Mouse (Mus musculus): ENCODE measurements around the gene Chd9. TPM values are rescaled to one million over a fixed set of nuclear protein-coding genes. Genes with fewer than 3 reads are reported as not detected.
A peak's percentile ranks its signal among the peaks of the same experiment; 100 is the strongest.

Gene Chd9
- polyA plus RNA-seq, 1 experiment from 2014 or later: 10.8 TPM

DNA sequence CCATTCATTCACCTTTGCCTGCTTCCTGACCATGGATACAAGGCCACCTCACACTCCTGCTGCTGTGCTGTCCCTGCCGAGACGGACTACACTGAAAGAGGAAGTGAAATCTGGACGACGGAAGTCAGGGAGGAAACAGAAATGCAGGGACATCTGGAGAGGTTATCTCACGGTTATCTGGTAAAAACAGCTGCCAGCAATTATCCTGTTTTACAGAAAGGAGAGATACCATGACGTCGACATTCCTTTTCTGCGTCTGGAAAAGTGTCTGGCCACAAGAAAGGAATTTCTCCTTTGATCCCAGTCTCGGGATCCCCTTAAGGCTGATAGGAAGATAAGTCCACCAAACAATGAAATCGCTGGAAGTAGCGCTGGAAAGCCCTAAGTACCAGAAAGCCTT is 5.7 kb upstream of the Chd9 start:
- no peak overlapping the region for H3K4me2 ChIP-seq
- ATAC-seq (ENCODE audit: low read depth) (no peak), DNase-seq (no peak)
- no peaks in the 10 kb centered on the region for H3K36me3 ChIP-seq
- H3K4me3 ChIP-seq (replicated peaks): no peak overlapping the region
- no peaks in the 10 kb centered on the region for H3K27me3 ChIP-seq
- H3K9me3 ChIP-seq (replicated peaks): no peaks in the 10 kb centered on the region
- 8% methylated on average over 11 of the region's 11 CpGs for WGBS (ENCODE audit: insufficient replicate concordance)
- H3K4me1 ChIP-seq (replicated peaks): peaks cover 3% of the 10 kb centered on the region; the same call in 1 of the 2 replicates
- H3K9ac ChIP-seq: no peak overlapping the region
- no peak overlapping the region for H3K27ac ChIP-seq

DNA sequence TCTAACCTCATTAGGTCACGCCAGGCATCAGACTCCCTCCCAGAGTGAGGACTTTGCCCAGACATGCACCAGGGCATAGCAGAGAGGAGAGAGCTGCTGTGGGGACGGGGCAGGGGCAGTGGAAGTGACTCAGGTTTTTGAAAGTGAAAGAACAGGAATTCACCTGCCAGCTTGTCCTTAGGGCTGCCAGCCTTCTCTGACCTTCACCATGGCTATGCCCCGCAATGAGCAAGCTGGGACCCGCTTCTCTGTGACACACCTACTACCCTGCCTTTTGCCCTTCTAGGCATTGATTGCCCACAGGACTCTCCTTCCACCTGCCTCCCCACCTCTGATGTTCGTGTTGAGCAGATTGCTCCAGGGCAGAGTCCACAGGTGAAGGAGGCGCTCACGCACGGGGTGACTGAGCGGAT is 2.7 kb upstream of the Chd9 start:
- Histone ChIP-seq H3K9ac (no peak overlapping the region), H3K4me3 (replicated peaks) (no peak overlapping the region), H3K4me2 (peak overlapping the region; percentile 21), H3K9me3 (replicated peaks) (no peaks in the 10 kb centered on the region), H3K27me3 (no peaks in the 10 kb centered on the region), H3K36me3 (no peaks in the 10 kb centered on the region), H3K27ac (no peak overlapping the region), H3K4me1 (replicated peaks) (peaks cover 23% of the 10 kb centered on the region)
- WGBS (ENCODE audit: insufficient replicate concordance): 64% methylated on average over 9 of the region's 9 CpGs
- ATAC-seq (ENCODE audit: low read depth) (no peak), DNase-seq (no peak)

DNA sequence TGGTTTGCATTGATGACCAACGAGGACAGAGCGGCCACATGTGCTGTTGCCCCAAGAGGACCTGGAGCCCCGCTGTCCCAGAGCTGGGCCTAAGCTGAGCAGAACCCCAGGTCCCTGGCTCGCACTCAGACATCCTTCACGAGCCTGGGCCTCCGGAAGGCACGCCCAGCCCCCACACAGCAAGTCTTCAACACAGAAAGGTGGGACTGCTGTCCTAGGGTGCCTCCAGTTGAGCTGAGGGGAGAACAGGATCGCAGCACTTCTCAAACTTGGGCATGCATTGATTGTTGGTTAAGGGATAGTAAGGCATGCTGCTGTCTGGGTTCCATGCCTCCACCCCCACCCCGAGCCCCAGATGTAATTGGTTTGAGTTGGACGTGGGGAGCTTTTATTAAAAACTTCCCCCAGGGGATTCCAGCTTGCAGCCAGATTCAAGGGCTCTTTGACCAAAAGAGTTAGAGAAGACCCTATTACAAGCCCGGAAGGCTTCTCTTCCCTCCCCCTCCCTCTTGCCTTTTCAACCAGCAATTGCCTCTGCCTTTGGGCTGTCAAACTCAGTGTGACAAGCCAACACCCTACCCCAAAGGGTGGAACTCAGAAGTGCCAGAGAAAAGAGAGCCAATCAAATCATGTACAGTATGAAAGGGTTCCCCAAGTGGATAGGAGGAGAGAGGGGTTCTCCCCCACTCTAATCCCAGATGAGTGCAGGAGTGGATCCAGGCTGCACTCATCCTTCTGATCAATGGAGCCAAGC is 1.0 kb downstream of the Chd9 start:
- no peaks in the 10 kb centered on the region for H3K36me3 ChIP-seq
- no peaks in the 10 kb centered on the region for H3K9me3 ChIP-seq (replicated peaks)
- peak overlapping the region; percentile 66 for H3K9ac ChIP-seq
- H3K27ac ChIP-seq: no peak overlapping the region
- peak overlapping the region; percentile 77 for H3K4me2 ChIP-seq
- H3K4me1 ChIP-seq (replicated peaks): peaks cover 27% of the 10 kb centered on the region
- DNase-seq (no peak), ATAC-seq (ENCODE audit: low read depth) (peak; percentile 59)
- H3K27me3 ChIP-seq: no peaks in the 10 kb centered on the region
- WGBS (ENCODE audit: insufficient replicate concordance): 10% methylated on average over 11 of the region's 11 CpGs
- peak overlapping the region; percentile 53 for H3K4me3 ChIP-seq (replicated peaks)

DNA sequence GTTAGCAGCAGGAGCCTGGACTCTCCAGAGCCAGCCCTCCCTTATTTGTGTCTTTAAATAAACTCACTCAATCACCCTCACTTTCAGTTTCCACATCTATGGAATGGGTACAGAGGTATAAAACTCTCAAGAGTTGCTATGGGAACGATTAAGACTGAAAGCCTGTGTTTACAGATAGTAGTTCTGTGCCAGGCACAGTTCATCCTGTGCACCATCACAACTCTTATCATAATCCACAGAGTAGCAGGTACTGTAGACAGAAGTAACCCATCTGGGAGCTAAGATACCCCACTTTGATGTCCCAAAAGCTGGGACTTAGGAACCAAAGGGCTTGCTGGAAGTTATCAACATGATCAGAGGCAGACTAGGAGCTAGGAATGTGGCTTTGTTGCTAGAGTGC is 1.7 kb downstream of the Chd9 start:
- Histone ChIP-seq H3K27ac (no peak overlapping the region), H3K4me2 (peak overlapping the region; percentile 77), H3K36me3 (no peaks in the 10 kb centered on the region), H3K9me3 (replicated peaks) (no peaks in the 10 kb centered on the region), H3K4me1 (replicated peaks) (peaks cover 28% of the 10 kb centered on the region), H3K9ac (no peak overlapping the region), H3K4me3 (replicated peaks) (no peak overlapping the region), H3K27me3 (no peaks in the 10 kb centered on the region)
- ATAC-seq (ENCODE audit: low read depth): peak; percentile 40
- DNase-seq: no peak
- 41% methylated on average over 1 of the region's 1 CpGs for WGBS (ENCODE audit: insufficient replicate concordance)

DNA sequence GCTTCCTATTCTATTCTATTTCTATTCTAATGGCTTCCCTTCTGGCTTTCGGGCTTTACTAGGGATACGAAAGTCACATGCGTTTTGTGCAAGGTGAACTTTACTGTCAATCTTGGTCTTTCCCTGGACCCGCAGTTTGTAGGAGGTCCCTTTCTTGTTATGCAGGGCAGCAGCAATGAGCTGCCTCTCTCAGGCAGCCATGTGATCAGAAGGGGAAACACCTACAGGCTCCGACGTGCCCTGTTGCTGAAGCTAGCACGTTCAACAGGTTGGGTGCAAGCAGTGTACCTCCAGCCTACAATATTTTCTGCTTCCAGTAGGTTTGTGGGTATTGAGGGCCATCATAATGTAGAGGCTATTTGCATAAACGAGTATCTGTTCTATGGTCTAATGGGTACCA is 2.8 kb downstream of the Chd9 start:
- no peaks in the 10 kb centered on the region for H3K9me3 ChIP-seq (replicated peaks)
- WGBS (ENCODE audit: insufficient replicate concordance): 59% methylated on average over 8 of the region's 8 CpGs
- no peaks in the 10 kb centered on the region for H3K27me3 ChIP-seq
- no peaks in the 10 kb centered on the region for H3K36me3 ChIP-seq
- peaks cover 28% of the 10 kb centered on the region for H3K4me1 ChIP-seq (replicated peaks)
- no peak overlapping the region for H3K4me3 ChIP-seq (replicated peaks)
- no peak overlapping the region for H3K4me2 ChIP-seq
- no peak overlapping the region for H3K9ac ChIP-seq
- ATAC-seq (ENCODE audit: low read depth) (no peak), DNase-seq (no peak)
- H3K27ac ChIP-seq: no peak overlapping the region

DNA sequence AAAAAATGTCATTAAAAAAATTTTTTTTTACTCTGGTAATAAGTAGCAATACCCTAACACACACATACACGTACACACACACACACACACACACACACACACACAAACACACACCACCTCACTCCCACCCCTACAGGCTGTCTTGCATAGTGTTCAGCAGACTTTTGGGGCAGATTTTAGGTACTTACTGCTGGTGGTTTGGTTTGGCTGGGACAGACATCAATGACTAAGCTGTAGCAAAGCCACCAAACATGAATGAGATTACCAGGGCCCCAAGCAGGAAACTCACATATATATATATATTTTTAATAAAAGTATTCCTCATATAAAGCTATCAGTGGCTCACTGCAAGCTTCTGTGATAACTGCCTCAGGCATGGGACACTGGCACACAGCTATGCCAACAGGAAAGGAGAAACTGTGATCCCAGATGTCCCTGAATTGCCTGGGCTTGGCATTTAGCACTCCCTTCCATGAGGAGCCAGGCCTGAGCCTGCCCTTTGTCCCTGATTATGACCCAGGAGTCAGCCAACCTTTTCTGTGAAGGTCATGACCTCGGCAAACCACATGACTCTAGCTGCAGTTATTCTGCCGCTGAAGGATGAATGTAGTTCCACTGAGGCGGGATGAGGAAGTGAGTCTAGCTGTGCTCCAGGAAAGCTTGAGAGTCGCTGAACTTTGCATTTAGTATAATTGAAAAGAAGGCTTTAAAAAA is 4.6 kb downstream of the Chd9 start:
- ATAC-seq (ENCODE audit: low read depth): no peak
- Histone ChIP-seq H3K4me3 (replicated peaks) (no peak overlapping the region), H3K4me1 (replicated peaks) (peaks cover 28% of the 10 kb centered on the region), H3K9ac (no peak overlapping the region), H3K36me3 (no peaks in the 10 kb centered on the region), H3K4me2 (no peak overlapping the region), H3K9me3 (replicated peaks) (no peaks in the 10 kb centered on the region), H3K27me3 (no peaks in the 10 kb centered on the region), H3K27ac (no peak overlapping the region)
- whole genome bisulfite sequencing (ENCODE audit: insufficient replicate concordance): 30% methylated on average over 5 of the region's 5 CpGs
- DNase-seq: no peak

DNA sequence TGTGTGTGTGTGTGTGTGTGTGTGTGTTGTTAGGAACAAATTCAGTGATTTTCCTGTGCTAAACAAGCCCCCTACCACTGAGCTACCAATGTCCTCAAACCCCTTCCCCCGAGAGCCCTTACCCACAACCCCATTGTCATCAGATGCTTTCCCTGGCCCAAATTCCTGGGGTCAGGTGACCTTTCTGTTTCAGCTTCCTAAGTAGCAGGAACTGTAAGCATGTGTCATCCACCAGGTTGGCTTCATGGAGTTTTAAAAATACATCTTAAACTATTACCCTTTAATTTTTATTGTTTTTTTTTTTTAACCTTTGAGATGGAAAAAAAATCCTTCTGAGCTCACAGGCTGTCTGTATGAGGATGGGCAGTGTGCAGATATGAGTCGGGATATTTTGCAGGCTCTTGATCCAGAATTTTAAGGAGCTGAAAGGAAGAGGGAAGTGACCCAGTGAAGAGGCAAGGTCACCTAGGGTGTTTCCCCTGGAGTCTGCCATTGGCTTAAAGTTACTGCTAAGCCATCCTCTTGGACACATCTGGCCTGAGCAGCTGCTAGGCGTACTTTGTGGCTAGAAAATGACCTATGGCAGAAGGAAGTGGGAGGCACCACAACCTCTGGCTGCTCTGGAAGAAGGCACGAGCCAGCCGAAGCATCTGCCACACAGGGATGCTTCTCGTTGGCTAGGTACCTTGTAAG is 5.6 kb downstream of the Chd9 start:
- WGBS (ENCODE audit: insufficient replicate concordance): 50% methylated on average over 6 of the region's 6 CpGs

DNA sequence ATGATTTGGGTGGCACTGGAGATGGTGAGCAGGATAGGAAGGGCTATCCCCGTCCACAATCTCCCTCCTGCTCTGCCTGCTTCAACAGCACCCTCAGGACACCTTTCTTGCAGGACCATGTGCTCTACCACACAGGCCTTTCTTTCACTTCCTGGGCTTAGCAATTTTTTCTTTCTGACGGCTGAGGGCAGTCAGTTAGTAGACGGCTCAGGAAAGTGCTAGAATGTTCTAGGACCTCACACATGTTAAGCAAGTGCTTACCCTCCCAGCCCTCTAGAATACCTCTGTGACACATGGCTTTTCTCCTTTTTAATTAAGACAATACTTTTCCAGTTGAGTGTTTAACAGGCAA is 6.1 kb downstream of the Chd9 start:
- ATAC-seq (ENCODE audit: low read depth) (no peak), DNase-seq (no peak)
- no peak overlapping the region for H3K9ac ChIP-seq
- no peaks in the 10 kb centered on the region for H3K36me3 ChIP-seq
- peaks cover 16% of the 10 kb centered on the region for H3K4me1 ChIP-seq (replicated peaks)
- H3K4me3 ChIP-seq (replicated peaks): no peak overlapping the region
- H3K9me3 ChIP-seq (replicated peaks): no peaks in the 10 kb centered on the region
- H3K4me2 ChIP-seq: no peak overlapping the region
- no peak overlapping the region for H3K27ac ChIP-seq
- no peaks in the 10 kb centered on the region for H3K27me3 ChIP-seq
- 59% methylated on average over 3 of the region's 3 CpGs for WGBS (ENCODE audit: insufficient replicate concordance)

More for the DNA sequence above, 5.6 kb downstream of the Chd9 start:
- Histone ChIP-seq H3K9ac (no peak overlapping the region), H3K27ac (no peak overlapping the region), H3K36me3 (no peaks in the 10 kb centered on the region), H3K4me3 (replicated peaks) (no peak overlapping the region), H3K27me3 (no peaks in the 10 kb centered on the region), H3K4me2 (no peak overlapping the region), H3K9me3 (replicated peaks) (no peaks in the 10 kb centered on the region), H3K4me1 (replicated peaks) (peaks cover 21% of the 10 kb centered on the region)
- no peak for DNase-seq
- no peak for ATAC-seq (ENCODE audit: low read depth)

DNA sequence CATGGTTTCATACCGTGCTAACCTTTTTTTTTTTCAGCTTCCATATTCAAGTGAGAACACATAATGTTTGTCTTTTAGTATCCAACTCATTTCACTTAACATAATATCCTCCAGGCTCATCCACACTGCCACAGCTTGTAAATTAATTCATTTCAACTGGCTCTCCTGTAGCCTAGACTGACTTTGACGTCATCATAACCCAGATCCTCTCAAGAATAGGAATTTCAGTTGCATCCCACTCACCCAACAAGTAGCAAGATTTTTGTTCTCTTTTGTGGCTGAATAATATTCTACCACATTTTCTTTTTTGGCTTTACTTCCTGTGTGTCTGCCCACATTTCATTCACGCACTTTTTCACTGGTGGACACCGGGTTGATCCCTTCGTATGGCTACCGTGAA is 9.3 kb downstream of the Chd9 start:
- ATAC-seq (ENCODE audit: low read depth): no peak
- WGBS (ENCODE audit: insufficient replicate concordance): 74% methylated on average over 6 of the region's 6 CpGs
- no peak overlapping the region for H3K4me3 ChIP-seq (replicated peaks)
- peaks cover 8% of the 10 kb centered on the region for H3K4me1 ChIP-seq (replicated peaks)
- H3K27ac ChIP-seq: no peak overlapping the region
- no peak overlapping the region for H3K9ac ChIP-seq
- no peak for DNase-seq
- H3K27me3 ChIP-seq: no peaks in the 10 kb centered on the region
- no peaks in the 10 kb centered on the region for H3K9me3 ChIP-seq (replicated peaks)
- H3K4me2 ChIP-seq: no peak overlapping the region
- no peaks in the 10 kb centered on the region for H3K36me3 ChIP-seq

DNA sequence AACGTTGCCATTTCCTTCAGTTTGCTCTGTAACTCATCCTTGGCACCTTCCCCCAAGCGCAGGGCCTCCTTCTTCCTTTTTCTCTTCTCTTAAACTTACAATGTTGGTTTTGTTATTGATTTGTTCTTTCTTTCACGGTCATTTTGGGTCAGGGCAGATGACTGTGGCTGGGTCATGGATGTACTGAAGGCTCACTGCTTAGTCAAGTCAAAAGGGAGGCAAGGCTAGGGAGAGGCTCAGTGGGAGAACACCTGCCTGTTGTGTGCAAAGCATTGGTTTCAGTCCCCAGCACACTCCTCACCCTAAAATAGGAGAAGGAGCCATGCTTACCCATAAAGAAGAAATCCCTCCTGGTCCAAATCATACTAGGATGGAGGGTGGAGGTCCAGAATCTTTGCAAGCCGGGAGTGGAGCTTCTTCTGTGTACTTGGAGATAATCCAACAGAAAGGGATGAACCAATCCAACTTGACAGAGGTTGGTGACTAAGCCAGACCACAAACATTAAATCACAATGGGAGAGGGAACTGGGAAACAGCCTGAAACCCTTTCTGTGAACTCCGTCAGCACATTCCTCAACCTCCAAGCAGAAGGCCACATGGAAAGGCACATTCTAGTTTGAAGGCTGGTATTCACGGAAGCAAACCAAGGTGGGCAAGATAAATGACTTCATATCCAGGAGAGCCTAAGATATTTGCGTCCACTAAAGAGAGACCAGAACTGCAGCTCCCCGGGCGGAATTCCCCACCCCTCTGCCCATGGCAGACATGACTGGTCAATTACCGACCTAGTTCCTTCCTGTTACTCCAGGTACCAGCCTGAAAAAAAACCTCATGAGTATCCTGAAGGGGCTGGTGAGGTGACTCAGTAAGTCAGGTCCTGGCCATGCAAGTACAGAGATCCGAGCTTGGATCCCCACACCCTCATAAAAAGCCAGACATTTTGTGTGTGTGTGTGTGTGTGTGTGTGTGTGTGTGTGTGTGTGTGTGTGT is 11.9 kb downstream of the Chd9 start:
- H3K36me3 ChIP-seq: no peaks in the 10 kb centered on the region
- DNase-seq (no peak), ATAC-seq (ENCODE audit: low read depth) (no peak)
- H3K27me3 ChIP-seq: no peaks in the 10 kb centered on the region
- H3K4me1 ChIP-seq (replicated peaks): no peaks in the 10 kb centered on the region
- no peak overlapping the region for H3K4me2 ChIP-seq
- 42% methylated on average over 11 of the region's 11 CpGs for whole genome bisulfite sequencing (ENCODE audit: insufficient replicate concordance)
- no peaks in the 10 kb centered on the region for H3K9me3 ChIP-seq (replicated peaks)
- H3K27ac ChIP-seq: no peak overlapping the region
- H3K4me3 ChIP-seq (replicated peaks): no peak overlapping the region
- no peak overlapping the region for H3K9ac ChIP-seq

DNA sequence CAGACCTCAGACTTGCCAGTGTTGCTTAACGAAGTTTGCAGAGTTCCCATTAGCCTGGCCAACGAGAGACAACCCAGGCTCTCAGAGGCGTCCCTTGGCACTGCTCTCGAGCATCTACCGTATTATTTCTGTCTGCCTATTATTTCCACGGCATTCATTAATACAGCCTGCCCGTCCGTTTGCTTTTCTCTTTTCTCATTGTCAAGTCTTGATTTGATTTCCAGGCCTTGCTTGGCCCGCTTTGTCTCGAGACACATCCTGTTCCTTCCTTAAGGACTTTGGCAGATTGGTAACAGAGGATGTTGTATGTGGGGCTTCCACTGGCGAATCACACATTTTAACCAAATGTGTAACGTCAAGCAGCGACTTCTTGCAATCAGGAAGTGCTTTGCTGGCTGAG is 13.2 kb downstream of the Chd9 start:
- no peak overlapping the region for H3K4me2 ChIP-seq
- H3K9ac ChIP-seq: no peak overlapping the region
- no peak for DNase-seq
- no peaks in the 10 kb centered on the region for H3K36me3 ChIP-seq
- H3K4me1 ChIP-seq (replicated peaks): no peaks in the 10 kb centered on the region
- no peaks in the 10 kb centered on the region for H3K27me3 ChIP-seq
- no peak overlapping the region for H3K4me3 ChIP-seq (replicated peaks)
- no peaks in the 10 kb centered on the region for H3K9me3 ChIP-seq (replicated peaks)
- ATAC-seq (ENCODE audit: low read depth): no peak
- H3K27ac ChIP-seq: no peak overlapping the region
- 58% methylated on average over 13 of the region's 13 CpGs for WGBS (ENCODE audit: insufficient replicate concordance)
